Mouse (Mus musculus): ENCODE measurements around the gene Cygb.
"Not testable (repeated sequence)": the region's sequence is repeated elsewhere in the genome, so short reads cannot be mapped to it uniquely, and the experiment has no call there.

- TF ChIP-seq MAX (IDR thresholded peaks at IDR 0.05; ENCODE audit: low read depth); E2F4 (IDR thresholded peaks at IDR 0.05; ENCODE audit: insufficient read depth); POLR2A (IDR thresholded peaks at IDR 0.05; ENCODE audit: insufficient read length, low read depth); TCF12 (IDR thresholded peaks at IDR 0.05; ENCODE audit: insufficient read depth, poor library complexity, severe bottlenecking); USF1 (IDR thresholded peaks at IDR 0.05; ENCODE audit: low read depth); REST (IDR thresholded peaks at IDR 0.05; ENCODE audit: insufficient read depth, insufficient read length); TCF3 (IDR thresholded peaks at IDR 0.05; ENCODE audit: insufficient read length, low read depth); POLR2AphosphoS2 (IDR thresholded peaks at IDR 0.05; ENCODE audit: insufficient read length, low read depth): not testable (repeated sequence)
Measured at GRCm38 (mm10) chr11:116611168-116611567, 42.9 kb downstream of the Cygb start.
